Mouse (Mus musculus) C2C12 (cell line): Measurements from ENCODE around the gene Zfp408. TPM values are rescaled to one million over a fixed set of nuclear protein-coding genes. Genes with fewer than 3 reads are reported as not detected.

Experiments
- H3K27me3 ChIP-seq: one replicate; pipeline ENCODE4 v1.6.1; 2011; ENCODE audit not compliant: control insufficient read depth, insufficient read depth, insufficient read length
- H3K36me3 ChIP-seq: one replicate; pipeline ENCODE4 v1.6.1; 2011; ENCODE audit not compliant: control insufficient read depth, insufficient read depth
- H3K4me3 ChIP-seq: one replicate; pipeline ENCODE4 v1.5.1; 2011; ENCODE audit warnings: mild to moderate bottlenecking, control low read depth; ENCODE audit not compliant: poor library complexity, insufficient read depth, severe bottlenecking
- H3K79me2 ChIP-seq: one replicate; pipeline ENCODE4 v1.6.1; 2011; ENCODE audit not compliant: control insufficient read depth, insufficient read depth
- H3K79me3 ChIP-seq: one replicate; pipeline ENCODE4 v1.6.1; 2011; ENCODE audit warnings: low read depth, control low read depth
- H3ac ChIP-seq: one replicate; pipeline ENCODE3; 2011; ENCODE audit warnings: low read depth; ENCODE audit not compliant: control insufficient read depth, insufficient read length
- CEBPB ChIP-seq: IDR thresholded peaks from one replicate; pipeline ENCODE4 v1.6.1; 2011; ENCODE audit warnings: low read depth, mild to moderate bottlenecking, control low read depth, moderate library complexity
- CTCF ChIP-seq: IDR thresholded peaks from one replicate; pipeline ENCODE4 v1.5.1; 2011; ENCODE audit not compliant: control insufficient read depth, insufficient read depth, insufficient read length
- FOSL1 ChIP-seq: IDR thresholded peaks from one replicate; pipeline ENCODE4 v1.8.0; 2011; ENCODE audit warnings: mild to moderate bottlenecking, low read length; ENCODE audit not compliant: poor library complexity, insufficient read depth, severe bottlenecking
- MAX ChIP-seq: IDR thresholded peaks from one replicate; pipeline ENCODE4 v1.6.1; 2011; ENCODE audit warnings: mild to moderate bottlenecking, control low read depth
- MYOD1 ChIP-seq: IDR thresholded peaks from one replicate; pipeline ENCODE4 v1.6.1; 2011; ENCODE audit warnings: low read depth; ENCODE audit not compliant: control insufficient read depth, insufficient read length
- MYOG ChIP-seq: IDR thresholded peaks from one replicate; pipeline ENCODE4 v1.6.1; 2011; ENCODE audit not compliant: control insufficient read depth, insufficient read length; ENCODE audit errors: extremely low read depth
- USF1 ChIP-seq: IDR thresholded peaks from one replicate; pipeline ENCODE4 v1.6.1; 2011; ENCODE audit warnings: low read depth, mild to moderate bottlenecking, control low read depth, moderate library complexity
- long read RNA-seq, 2 experiments: library from polyadenylated mRNA; unstranded; transcript quantifications; one replicate each; pipeline ENCODE4 v2.0.0; 2019 to 2020
- polyA plus RNA-seq: library from polyadenylated mRNA; unstranded; fragments of >200 nt; fragmentation: generic; extraction: Trizol; gene quantifications from one replicate; pipeline ENCODE4 v1.2.1, GENCODE M21; 2012; ENCODE audit warnings: missing spikeins

The Zfp408 gene
- polyA plus RNA-seq: 7.4 TPM
- long read RNA-seq, experiment 1, partial matches to known transcripts: 0 of 1 reads
- long read RNA-seq, experiment 1, other reads (novel, unspliced or antisense): 1 of 1 reads
- long read RNA-seq, experiment 2, partial matches to known transcripts: 0 of 9 reads
- long read RNA-seq, experiment 2, other reads (novel, unspliced or antisense): 5 of 9 reads

DNA sequence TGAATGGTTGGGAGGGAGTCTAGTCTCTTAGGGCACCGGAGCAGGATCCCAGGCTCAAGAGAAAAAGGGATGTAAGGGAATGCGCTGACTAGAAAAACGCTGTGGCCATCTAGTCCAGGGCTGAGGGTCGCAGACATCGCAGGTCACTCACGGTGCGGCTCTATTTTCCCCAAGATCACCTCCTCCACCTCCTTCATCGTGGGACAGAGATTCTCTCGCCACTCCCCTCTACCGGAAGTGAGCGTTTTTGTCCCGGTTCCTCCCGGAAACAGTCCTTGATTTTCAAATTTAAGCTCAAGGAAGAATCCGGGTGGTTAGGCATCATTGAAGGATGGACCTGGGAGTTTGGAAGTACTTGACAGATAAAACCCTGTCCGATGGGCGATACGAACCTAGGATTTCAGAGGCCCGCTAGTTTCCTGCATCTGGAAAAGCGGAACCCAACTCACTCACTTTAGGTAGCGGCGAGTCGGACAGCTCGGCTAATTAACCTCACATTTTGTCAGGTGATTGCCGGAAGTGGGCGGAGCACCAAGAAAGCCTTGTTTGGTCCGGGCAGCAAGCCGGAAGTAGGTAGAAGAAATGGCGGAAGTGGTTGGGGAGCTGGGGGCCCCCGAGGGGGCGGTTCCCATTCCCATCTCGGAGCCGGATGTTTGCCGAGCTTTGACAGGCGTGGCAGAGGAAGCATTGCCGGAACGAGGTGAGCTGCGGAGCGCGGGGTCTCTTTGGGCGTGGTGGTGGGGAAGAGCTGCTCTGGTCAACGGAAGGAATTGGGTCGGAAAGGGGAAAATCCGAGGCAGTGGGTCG, at the start of gene Zfp408, which contains the start of gene Arhgap1:
Gene Zfp408, minus strand, starts transcription at position 239 of the 807 bp plus-strand sequence.
Gene Arhgap1, plus strand, starts transcription at position 308 of the 807 bp plus-strand sequence.
- Histone ChIP-seq H3K79me3 (peaks cover 30% of the 10 kb centered on the region), H3ac (peak within 1 kb of the TSS; percentile 91), H3K36me3 (peaks cover 56% of the 10 kb centered on the region), H3K79me2 (peaks cover 86% of the 10 kb centered on the region), H3K4me3 (peak within 1 kb of the TSS; percentile 93), H3K27me3 (no peaks in the 10 kb centered on the region)
- TF ChIP-seq MYOG (no peak), MAX (peak; percentile 82), CEBPB (no peak), CTCF (no peak), MYOD1 (no peak), FOSL1 (no peak), USF1 (peak; percentile 86)

DNA sequence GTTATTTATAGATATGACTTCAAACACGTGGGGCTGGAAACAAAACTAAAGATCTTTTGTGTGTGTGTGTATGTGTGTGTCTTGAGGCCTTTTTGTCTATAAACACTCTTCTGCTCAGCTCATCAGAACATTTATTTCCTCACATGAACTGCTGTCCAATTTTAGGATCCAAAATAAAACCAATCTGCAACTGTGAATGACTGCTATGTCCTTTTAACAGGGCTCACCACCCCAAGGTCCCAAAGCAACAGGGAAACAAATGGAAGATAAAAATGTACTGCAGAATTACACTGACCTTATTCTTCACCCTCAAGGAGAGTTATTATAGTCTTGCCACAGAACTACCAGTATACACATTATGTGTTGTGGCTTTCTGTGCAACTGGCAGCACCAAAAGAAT, 49.6 kb upstream of the Zfp408 start:
- no peak for TF ChIP-seq MYOD1
- TF ChIP-seq USF1: no peak
- TF ChIP-seq FOSL1: no peak
- no peak for TF ChIP-seq CEBPB
- no peak for TF ChIP-seq CTCF
- no peak for TF ChIP-seq MAX
- TF ChIP-seq MYOG: no peak
- Histone ChIP-seq H3K36me3 (peaks cover 5% of the 10 kb centered on the region), H3K27me3 (no peaks in the 10 kb centered on the region), H3K4me3 (no peak overlapping the region), H3K79me2 (no peaks in the 10 kb centered on the region), H3K79me3 (no peaks in the 10 kb centered on the region), H3ac (no peak overlapping the region)

DNA sequence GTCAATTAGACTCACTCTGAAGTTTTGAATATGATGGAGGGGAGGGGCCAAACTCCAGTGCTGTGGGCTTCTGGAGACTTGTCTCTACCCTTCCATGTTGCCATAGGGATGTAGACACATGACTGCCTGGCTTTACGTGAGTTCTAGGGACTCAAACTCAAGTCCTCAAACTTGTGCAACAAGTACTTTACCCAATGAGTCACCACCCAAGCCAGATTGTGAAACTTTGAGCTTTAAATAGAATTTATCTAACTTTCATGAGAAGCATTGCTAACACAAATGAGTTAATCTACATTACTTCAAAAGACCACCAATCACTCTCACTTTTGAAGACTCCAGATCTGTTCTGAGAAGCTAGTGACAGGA, 46.6 kb upstream of the Zfp408 start:
- no peaks in the 10 kb centered on the region for H3K79me3 ChIP-seq
- no peak overlapping the region for H3K4me3 ChIP-seq
- no peaks in the 10 kb centered on the region for H3K27me3 ChIP-seq
- H3ac ChIP-seq: no peak overlapping the region
- no peaks in the 10 kb centered on the region for H3K79me2 ChIP-seq
- TF ChIP-seq MAX (no peak), FOSL1 (no peak), MYOD1 (no peak), USF1 (no peak), CEBPB (peak; percentile 69)
- peaks cover 12% of the 10 kb centered on the region for H3K36me3 ChIP-seq

DNA sequence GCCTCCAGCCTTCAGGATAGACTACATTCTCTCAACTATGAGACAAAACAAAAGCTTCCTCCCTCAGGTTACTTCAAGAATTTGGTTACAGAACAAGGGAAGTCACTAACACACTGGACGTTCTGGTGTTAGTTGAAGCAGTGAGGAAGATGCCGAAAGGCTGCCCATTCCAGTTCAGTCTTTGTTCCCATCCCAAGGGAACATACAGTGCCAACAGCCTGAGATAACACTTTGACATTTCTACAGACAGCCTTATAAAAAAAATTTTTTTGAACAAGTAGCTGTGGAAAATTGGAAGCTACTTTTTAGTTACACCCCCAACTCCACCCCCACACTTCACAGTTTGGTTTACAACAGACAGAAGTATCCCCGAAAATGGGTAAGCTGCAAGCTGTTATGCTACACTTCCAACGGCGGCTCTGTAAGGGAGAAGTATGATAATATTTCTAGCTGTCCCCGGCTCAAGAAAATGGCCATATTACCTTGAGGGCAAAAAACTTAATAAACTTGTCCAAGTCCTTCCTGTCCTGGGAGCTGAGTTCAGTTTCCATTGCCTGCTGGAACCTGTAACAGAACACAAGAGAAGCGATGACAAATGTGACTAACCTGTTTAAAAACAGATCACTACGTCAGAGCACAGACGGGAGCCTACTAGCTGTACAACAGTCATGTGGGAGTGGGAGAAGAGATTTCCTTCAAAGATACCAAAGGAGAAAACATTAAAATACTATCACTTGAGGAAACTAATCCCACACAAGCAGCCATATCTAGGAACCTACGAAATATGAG, 46.0 kb upstream of the Zfp408 start:
- Histone ChIP-seq H3K36me3 (peaks cover 12% of the 10 kb centered on the region), H3K27me3 (no peaks in the 10 kb centered on the region), H3K79me3 (no peaks in the 10 kb centered on the region), H3ac (no peak overlapping the region), H3K79me2 (no peaks in the 10 kb centered on the region), H3K4me3 (no peak overlapping the region)
- TF ChIP-seq CEBPB (no peak), MYOD1 (no peak), MAX (no peak), USF1 (no peak)

DNA sequence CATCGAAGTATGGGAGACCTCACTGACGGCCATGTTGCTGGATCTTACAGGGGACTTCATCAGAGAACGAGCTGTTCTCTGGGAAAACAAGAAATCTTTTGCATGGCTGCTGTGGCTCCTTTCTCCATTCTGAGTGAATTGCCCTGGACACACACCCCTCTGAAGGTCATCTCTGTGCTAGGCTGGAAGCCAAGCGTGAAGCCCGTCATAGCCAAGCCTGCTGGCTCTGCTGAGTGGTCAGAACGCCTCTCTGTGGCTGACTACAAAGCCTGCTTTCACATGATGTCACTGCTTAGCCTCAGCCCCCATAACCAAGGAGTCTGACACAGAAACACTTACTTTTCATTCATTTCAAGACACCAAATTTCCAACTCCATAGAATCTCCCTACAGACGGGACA, 39.9 kb upstream of the Zfp408 start:
- TF ChIP-seq FOSL1 (no peak), MYOD1 (no peak), CEBPB (no peak), CTCF (no peak), MAX (no peak), MYOG (no peak), USF1 (no peak)
- Histone ChIP-seq H3K27me3 (no peaks in the 10 kb centered on the region), H3K79me3 (no peaks in the 10 kb centered on the region), H3K79me2 (no peaks in the 10 kb centered on the region), H3K4me3 (no peak overlapping the region), H3ac (no peak overlapping the region), H3K36me3 (peaks cover 18% of the 10 kb centered on the region)

DNA sequence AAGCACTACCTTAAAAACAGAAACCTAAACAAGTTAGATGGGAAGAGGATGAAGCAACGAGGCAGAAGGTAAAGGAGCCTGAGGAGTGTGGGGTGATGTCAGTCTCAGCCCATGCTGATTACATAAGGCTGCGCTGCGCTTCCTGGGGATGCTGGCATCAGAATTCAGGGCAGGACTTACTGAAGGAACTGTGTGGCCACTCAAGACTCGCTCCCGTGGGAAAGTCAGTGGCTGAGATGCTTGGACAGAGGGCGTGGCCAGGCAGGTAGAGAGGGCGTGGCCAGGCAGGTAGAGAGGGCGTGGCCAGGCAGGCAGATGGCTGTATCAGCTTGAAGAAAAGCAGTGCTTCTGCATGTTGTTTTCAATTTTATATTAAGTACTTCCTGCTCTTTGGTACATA, 34.3 kb upstream of the Zfp408 start:
- Histone ChIP-seq H3ac (no peak overlapping the region), H3K4me3 (no peak overlapping the region), H3K79me2 (no peaks in the 10 kb centered on the region), H3K79me3 (no peaks in the 10 kb centered on the region), H3K27me3 (no peaks in the 10 kb centered on the region), H3K36me3 (peaks cover 27% of the 10 kb centered on the region)
- TF ChIP-seq CTCF (no peak), MAX (no peak), CEBPB (no peak), FOSL1 (no peak), MYOG (no peak), MYOD1 (no peak)
